Mouse (Mus musculus) right cerebral cortex, postnatal 10 days (tissue): Measurements from ENCODE around the gene Tjp2.
"Not testable (repeated sequence)": the region's sequence is repeated elsewhere in the genome, so short reads cannot be mapped to it uniquely, and the experiment has no call there.

Experiments used
- DNase-seq, 2 experiments: peaks; one replicate each; pipeline ENCODE4 v3.0.0; 2021; ENCODE audit warnings: low spot score in 2 of 2

Tjp2 gene

DNA sequence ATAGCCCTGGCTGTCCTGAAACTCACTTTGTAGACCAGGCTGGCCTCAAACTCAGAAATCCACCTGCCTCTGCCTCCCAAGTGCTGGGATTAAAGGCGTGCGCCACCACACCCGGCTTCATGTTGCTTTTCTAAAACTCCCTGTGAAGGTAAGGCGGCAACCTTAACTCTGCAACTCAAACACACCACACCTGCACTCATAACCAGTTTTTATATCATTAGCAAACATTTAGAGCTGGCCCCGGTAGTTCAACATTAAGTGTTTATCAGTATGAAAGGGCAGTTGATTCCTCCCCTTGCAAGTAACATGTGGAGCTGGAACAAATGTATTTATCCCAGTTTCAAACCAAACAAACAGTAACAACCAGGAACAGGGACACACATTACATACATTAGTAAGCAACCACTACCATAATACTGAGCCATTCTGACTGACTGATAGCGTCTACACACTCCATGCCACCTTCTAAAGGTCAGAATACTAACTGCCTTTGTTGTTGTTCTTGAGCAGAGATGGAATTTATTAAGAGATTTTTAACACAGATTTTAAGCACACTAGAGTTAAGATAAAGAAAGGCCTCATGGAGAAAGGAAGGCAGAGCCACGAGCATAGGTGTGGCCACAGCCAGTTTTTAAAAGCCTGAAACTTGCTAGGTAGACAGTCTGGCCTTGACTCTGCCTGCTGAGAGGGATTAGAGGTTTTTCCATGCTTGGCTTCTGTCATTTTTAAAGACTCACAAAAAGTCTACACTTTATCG lies 101.1 kb downstream of the Tjp2 start:
- no peak for DNase-seq

DNA sequence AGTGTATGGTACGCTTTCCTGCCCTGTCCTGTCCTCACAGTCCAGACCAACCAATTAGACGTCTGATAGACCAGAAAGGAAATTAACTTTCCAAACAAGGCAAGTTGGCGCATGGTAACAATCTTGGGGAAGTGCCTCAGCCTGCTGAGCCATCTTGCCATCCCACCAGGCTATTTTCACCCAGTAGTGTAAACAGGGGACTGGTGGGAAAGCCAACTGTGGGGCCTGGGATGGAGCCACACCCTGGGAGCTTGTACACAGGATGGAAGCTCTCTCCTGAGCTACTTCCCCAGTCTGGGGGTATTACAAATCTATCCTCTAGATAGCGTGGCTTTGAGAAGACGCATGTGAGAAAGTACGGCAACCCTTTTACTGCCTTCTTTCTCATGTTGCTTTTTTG lies 101.7 kb downstream of the Tjp2 start:
- DNase-seq: no peak

DNA sequence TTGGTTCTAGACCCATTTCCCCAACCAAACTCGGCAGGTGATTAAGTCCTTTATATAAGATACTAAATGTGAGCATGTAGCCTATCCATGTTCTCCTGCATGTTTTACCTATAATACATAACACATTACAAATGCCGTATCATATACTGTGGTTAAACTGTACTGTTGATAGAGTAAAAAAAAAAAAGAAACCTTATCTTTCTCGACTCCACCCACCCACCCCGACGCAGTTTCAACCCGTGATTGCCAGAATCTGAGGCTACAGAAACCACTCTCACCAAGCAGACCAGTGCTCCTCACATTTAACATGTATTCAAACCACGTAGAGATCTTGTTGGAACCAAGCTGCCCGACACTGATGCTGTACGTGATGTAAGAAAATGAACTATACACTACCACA lies 102.2 kb downstream of the Tjp2 start:
- no peak for DNase-seq

DNA sequence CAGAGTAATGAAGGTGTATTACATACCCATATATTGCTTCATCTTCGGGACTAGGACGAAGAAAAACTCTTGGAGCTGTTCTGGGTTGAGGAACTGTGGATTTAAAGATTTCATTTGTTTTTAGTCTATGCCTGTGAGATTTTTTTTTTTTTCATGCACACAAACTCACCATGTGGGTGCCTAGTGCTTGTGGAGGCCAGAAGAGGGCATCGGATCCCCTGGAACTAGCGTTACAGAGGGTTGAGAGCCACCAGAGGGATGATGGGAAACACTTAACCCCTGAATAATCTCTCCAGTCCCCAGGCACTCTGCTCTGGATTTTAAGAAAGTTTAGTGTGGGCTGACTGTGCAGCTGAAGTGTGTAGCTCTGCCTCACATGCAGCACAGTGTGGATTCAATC lies 104.0 kb downstream of the Tjp2 start:
- no peak for DNase-seq

DNA sequence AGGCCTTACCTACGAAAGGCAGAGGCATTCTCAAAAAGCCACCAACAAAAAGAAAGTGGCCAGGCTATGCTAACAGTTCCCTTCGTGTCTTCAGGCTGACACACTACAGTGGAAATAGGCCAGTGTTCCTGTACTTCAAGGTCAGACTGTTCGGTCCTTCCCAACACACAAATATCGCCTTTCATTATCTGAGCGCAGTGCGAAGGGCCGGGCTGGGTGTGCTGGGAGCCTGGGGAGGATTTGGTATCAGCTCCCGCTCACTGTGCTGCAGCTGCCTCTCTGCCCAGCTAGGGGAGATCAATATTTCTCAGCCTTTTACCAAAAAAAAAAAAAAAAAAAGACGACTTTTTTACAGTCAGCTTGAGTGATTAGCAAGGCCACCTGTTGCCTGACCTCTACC lies 106.1 kb downstream of the Tjp2 start:
- no peak for DNase-seq

DNA sequence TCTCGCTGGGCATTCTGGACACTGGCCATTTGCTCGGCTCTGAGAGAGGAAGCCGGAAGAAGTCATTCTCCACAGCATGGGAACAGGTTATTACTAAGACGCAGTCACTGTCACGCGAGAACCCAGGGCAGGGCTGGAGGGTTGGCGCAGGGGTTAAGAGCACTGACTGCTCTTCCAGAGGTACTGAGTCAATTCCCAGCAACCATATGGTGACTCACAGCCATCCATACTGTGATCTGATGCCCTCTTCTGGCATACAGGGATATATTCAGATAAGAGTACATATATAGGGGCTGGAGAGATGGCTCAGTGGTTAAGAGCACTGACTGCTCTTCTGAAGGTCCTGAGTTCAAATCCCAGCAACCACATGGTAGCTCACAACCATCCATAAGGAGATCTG lies 113.2 kb downstream of the Tjp2 start:
- DNase-seq: no peak

DNA sequence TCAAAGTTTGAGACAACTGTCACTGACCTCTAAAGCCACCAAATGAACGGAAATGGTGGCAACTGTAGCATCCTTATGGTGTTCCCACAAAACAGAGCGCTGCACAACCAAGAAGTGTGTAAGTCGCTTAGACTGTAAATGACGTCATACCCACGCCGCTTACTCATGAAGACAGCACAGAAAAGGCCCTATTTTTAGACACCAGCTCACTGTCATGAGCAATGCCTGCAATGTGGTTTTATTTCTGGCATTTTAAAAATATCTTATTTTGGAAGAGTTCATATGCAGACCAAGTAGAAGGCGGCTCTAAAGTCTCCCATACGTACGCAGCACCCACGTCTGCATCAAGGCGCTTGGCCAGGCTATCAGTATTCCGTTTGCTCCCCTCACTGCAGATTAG lies 117.1 kb downstream of the Tjp2 start:
- peak; percentile 32 to 69 for DNase-seq

DNA sequence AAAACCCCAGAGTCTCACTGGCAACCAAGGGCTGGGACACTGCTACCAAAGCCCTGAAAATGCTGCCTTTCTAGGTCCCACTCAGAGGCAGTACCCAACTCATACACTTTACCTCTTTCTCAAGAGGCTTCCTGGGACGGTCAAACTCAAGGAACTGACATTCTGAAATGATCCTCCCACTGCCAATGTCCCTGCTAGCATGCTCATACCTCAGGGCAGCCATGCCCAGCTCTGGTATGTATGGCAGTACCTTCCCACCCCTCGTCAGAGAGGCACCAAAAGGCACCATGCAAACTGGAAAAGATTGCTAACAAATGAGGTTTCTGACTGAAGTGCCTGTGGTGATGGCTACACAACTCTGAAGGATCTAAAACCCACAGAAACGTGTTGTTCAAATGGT lies 121.0 kb downstream of the Tjp2 start:
- no peak for DNase-seq

DNA sequence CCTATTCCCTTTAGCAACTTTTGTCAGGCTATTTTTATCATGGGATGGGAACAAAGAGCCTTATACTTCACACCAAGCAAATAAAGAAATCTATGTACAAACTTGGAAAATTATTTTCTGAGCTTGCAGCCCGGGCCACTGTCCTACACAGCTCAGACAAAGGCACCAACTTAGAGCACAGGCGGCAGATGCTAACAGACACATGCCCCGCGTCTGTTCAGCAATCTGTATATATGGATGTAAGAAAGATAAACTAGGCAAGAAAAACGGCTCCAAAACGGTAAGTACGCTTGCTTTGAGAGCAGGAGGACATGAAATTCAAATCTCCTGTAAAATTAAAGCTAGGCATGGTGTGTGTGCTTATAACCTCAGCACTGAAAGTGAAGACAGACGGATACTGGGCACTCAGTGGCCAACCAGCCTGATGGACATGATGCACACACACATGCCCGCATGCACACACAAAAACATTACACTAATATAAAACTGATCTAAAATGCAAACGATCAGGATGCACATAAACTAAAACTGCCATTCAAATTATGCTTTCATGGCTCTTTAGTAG lies 122.2 kb downstream of the Tjp2 start:
- DNase-seq: peak; percentile 46 to 75

DNA sequence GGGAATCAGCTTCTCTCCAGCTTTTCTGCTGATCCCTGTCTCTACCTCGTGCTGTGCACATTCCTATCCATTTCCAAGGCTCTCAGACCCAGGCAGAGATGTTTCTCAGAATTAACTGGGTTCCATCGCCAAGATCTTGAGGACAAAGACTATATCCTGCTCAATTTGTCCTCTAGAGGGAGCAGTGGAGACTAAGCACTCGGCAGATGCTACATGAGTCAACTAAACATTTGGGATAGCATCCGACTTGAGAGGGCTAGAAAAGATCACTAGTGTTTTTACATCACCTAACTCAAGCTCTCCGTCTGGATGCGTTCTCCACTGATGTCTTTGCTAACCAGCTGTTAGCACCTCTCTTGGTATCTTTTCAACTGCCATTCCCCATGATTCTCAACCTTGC lies 123.6 kb downstream of the Tjp2 start:
- DNase-seq: no peak

DNA sequence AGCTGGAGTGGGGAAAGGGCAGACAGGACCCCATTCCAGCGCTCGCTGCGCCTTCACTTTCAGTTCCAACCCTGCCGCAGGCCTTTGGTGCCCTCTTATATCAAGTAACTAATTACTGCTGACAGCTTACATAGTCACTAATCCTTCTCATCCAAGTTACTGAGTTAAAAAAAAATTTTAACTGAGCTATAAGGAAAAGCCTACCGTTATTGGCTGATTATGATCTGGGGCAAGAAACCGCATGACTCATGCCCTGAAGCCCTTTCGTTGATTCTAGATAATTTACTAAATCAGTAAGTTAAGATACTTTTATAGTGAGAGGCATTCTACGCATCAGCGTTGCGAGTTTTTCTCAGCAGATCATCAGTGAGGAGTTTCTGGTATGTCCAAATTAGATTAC lies 126.1 kb downstream of the Tjp2 start:
- DNase-seq: no peak

DNA sequence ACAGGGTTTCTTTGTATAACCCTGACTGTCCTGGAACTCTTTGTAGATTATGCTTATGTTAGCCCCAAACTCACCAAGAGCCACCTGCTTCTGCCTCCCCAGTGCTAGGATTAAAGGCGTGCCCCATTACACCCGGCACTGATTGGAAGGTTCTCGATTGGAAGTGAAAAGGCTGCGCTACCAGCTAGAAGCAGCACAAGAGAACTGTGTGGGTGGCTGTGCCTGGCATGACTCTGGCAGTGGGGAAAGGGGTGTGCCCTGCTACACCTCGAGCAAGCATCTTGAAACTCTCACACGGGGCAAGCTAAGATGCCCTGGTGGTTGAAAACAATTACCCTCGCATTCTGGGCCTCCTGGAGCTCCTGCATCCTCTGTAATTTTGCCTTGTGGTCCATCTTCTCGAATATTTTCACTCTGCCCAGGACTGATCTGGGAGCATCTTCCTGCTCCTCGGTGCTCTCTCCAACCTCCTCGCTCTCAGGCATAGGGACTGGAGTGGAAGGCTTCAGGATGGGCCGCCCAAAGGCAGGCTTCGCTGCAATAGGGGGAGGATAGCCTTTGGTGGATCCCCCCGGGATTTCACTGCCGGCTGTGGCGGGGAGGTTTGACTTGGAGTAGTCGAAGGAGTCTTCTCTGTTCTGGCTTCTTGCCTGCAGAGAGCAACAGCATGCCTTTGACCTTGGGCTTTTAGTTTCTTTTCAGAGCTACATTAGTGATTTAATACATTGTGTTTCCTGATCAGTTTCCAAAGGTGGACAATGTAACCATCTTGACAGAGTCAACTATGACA lies 127.0 kb downstream of the Tjp2 start:
- DNase-seq: no peak

DNA sequence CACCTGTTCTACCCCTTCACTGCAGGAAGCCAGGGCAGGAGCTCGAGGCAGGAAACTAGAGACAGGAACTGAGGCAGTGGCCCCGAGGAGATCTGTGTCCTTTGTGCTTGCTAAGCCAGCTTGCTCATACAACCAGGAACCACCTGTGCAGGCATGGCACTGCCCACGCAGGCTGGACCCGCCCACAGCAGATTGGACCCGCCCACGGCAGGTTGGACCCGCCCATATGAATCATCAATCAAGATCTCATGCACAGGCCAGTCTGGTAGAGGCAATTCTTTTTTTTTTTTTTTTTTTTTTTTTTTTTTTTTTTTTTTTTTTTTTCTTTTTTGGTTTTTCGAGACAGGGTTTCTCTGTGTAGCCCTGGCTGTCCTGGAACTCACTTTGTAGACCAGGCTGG lies 132.8 kb downstream of the Tjp2 start:
- not testable (repeated sequence) for DNase-seq

DNA sequence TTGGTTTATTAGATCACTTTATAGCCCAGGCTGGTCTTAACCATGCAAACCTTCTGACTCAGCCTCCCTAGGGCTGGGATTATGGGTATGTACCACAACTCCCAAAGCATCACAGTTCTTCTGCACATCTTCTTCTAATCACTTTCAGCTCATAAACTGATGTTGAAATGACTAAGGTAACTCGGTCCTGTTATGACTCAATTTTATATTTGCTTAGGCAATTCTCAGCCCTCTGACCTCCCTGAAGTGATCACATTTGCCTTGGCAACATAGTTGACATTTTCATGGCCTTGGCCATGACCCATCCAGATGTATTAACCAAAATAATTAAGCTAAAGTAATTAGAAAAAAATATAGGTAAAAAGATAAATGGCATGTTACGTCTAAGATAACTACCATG lies 134.5 kb downstream of the Tjp2 start:
- no peak for DNase-seq

DNA sequence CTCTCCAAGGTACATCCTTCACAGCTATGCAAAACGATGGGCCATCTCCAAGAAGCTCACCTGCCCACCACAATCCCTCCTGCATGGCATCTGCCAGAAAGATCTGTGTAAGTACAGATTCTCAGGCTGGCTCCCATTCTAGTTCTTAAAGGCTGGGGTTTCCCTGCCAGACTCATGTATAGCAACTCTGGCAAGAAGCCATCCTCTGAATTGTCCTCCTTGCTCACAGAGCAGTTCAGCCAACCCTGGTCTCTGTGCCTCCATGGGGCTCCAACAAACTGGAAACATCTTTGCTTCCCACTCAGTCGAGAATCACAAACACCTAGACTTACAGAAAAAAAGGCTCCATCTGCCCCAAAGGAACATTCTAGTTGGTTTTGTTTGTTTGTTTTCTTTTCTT lies 139.5 kb downstream of the Tjp2 start:
- no peak for DNase-seq

DNA sequence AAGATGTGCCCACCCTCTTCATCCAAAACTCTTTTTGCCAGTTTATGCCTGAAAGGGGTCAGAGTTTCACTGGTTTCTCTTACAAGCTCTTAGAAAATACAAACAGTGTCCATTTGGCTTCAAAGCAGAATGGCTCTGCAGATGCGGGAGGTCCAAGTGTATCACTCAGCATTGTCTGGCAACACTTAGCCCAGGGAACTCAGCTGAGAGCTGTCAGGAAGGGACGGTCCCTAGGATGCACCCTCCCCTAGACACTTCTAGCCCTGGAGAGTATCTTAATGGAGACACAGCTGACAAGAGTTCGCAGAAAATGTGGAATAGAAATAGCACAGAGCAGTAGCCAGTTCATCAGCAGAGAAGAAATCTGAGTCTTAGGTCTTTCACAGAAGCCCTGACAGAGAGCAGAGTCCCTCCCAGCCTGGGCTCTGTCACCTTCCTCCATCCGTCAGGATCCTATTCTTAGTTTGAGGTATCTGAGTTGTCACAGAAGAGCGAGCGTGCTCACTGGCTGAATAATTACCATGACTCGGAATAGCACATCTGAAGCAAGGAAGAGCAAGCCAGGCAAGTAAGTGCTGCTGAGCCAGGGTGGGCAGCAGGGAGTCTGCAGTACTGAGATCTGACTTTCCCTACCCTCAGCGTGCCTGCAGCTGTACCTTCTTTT lies 144.3 kb downstream of the Tjp2 start:
- DNase-seq: no peak

DNA sequence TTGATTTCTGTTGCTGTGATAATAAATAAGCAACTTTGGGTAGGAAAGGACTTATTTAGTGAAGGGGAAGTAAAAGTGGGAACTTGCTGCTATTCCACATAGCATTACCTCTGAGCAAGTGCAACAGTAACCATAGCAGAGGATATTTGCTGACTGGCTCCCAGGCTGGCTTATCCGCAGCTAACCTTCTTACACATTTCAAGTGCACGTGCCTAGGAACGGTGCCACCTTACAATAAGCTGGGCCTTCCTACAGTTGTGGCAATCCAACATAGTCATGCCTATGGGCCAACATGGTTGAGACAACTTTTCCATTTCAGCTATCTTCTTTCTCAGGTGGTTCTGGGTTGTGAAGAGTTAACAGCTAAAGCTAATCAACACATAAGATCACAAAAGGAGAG lies 147.2 kb downstream of the Tjp2 start:
- no peak for DNase-seq

DNA sequence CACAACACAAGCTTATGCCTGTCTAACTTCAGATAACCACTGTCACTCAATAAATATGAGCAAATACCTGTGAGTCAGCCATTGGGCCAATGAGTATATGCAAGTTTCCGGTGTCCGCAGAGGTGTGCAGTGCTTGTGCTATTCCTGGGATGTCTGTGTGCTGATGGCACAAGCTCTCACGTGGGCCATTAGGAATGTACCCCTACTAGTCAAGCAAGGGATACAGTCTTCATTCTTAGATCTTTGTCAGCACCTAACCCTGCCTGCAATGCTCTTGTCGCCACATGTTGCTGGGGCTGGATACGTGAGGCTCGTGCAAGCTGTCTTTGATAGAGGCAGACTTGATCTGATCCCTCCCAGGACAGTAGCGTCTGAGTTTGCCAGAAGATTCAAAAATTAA lies 148.3 kb downstream of the Tjp2 start:
- no peak for DNase-seq

DNA sequence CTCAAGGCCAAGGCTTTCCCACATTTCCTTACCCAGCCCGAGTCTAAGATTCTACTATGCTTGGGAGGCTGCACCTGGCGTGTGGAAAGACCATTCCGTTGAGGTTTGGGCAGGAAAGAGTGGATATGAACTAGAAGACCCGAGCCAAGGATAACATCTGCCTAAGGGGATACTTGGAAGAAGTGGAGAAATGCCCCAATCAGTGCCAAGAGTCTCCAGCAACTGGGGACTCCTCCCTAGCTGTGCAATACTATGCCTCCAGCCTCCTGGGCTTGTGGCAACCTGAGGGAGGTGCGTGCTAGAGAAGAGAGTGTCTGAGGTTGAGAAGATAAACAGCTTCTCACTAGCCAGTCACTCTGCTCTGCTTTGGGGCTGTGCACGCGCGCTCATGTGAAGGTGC lies 148.9 kb downstream of the Tjp2 start:
- no peak for DNase-seq

DNA sequence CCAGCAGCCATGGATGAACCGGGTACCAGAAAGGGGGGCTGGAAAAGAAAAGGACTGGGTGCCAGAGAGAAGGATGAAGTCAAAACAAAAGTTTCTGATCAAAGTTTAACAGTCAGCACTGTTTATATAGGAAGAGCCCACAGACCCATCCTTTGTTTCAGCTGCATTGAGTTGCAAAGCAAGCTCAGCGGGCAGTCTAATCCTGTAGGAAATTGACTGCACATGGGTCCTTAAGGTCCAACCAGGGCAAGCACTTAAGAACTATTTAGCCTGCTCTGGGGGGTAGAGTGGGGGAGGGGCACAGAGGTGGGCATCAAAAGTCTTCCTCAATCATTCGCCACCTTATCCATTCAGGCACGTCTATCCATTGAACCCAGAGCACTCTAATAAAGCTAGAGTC lies 151.7 kb downstream of the Tjp2 start:
- no peak for DNase-seq

DNA sequence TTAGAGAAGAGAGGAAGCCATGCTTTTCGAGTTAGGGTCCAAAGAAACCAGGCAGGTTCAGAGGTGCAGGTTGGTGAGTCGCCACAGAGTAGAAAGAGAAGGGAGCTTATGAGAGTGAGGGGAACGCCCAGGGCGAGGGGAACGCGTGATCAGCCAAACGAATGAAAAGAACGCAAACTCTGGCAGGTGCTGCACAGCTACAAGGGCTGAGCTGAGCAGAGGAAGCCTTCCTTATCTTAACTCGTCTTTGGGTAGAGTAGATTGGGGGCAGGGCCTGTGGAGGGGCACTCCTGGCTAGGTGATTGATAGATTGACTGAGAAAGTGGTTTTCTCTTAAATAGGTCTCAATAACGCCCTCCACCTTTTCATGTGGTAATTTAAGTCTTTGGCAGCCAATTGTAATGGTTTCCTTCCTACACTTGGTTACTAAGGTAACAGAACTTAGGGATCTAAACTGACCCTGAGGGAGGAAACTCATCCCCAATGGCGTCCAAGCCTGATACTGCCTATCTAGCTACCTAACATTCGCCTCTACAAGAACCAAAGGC lies 160.4 kb downstream of the Tjp2 start:
- no peak for DNase-seq

DNA sequence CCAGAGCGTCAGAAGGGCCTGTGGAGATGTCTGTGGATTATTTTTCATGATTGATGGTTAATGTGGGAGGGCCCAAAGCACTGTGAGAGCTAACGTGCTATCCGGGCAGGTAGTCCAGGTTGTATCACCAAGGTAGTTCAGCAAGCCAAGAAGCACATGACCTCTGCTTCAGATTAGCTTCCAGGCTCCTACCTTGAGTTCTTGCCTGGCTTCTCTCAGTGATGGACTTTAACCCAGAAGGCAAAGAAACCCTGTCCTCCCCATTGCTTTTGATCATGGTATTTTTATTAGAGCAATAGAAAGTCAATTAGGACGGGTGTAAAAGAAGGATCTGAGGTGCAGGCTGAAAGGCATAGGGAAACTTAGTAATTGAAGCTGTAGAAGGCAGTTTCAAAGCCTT lies 161.2 kb downstream of the Tjp2 start:
- no peak for DNase-seq
